Mouse (Mus musculus) cerebellum, postnatal 14 days (tissue): ENCODE measurements at regions not wholly inside any gene's neighbourhood (a gene's known extent, or its start where the extent isn't known, plus 50 kb on each side); places are given as distances from the start of the nearest gene placed in this dataset.

Source experiments
- DNase-seq, 2 experiments: peaks; one replicate each; pipeline ENCODE4 v3.0.0; 2021; ENCODE audit warnings: mixed read lengths in 2 of 2

GRCm38 (mm10) chr4:34499731-34500130 lies 51.0 kb upstream of the Akirin2 start:
- DNase-seq, result peak; percentile 46 to 52
